16 mouse cellular contexts compared by ENCODE assay signal in genomic region chr8:21885321-21885720, GRCm38 (mm10). TPM values are rescaled to one million over a fixed set of nuclear protein-coding genes. Genes with fewer than 3 reads are reported as not detected.
A peak's percentile ranks its signal among the peaks of the same experiment; 100 is the strongest.
DNase-seq lines count a peak whose midpoint lies in the region; TF ChIP-seq lines count a peak whose summit lies in the region.
"Not testable (repeated sequence)": the region's sequence is repeated elsewhere in the genome, so short reads cannot be mapped to it uniquely, and the experiment has no call there.
"Had no signal": no experiment of that assay in that cellular context is flagged by ENCODE, and none has a peak within 500 bp of the region (broad histone marks: within the 10 kb centered on the region; RNA-seq: fewer than 3 reads in every experiment).

TSS of gene Defb9 (minus strand) at chr8:21885421.

- not testable (repeated sequence) for TF ChIP-seq POLR2A in kidney, adult 2 months (IDR thresholded peaks at IDR 0.05; ENCODE audit: low read depth, low read length)

- H3K4me1 ChIP-seq in kidney, adult 2 months (ENCODE audit: control insufficient read depth, insufficient read depth, low read length) = not testable (repeated sequence)

- not testable (repeated sequence) for H3K27ac ChIP-seq in kidney, adult 2 months (ENCODE audit: insufficient read depth, low read depth, low read length)

- not testable (repeated sequence) for H3K4me3 ChIP-seq in kidney, adult 2 months (ENCODE audit: insufficient read depth, low read depth, low read length)

- not testable (repeated sequence) for H3K27me3 ChIP-seq in kidney, adult 2 months (replicated peaks; ENCODE audit: control insufficient read depth, insufficient read depth, low read length)

- DNase-seq in Muller cell, postnatal 12 days (ENCODE audit: inconsistent ontology term) = peak; percentile 55
- peak; percentile 2 for DNase-seq in forelimb bud, embryonic 11.5 days (ENCODE audit: low read depth, low spot score)
- peak; percentile 10 for DNase-seq in kidney, adult 2 months
- peak; percentile 1 to 4 for DNase-seq in kidney, postnatal 36 days
- peak; percentile 15 for DNase-seq in retina, postnatal 1 day

- not testable (repeated sequence) for TF ChIP-seq CTCF in kidney, adult 2 months (conservative IDR thresholded peaks at IDR 0.05; ENCODE audit: insufficient read depth, insufficient read length, low read depth, low read length)

- H3K36me3 ChIP-seq in kidney, adult 2 months (ENCODE audit: control insufficient read depth, insufficient read depth, low read length) = not testable (repeated sequence)

RNA-seq across cellular contexts. Expression of gene Defb9, which starts in this region (rescaled TPM):
- polyA plus RNA-seq in kidney, adult 2 months (2012; rRNA removed) = not detected in 2 replicates
- polyA plus RNA-seq: activated CD4-positive, CD25-positive, alpha-beta regulatory T cell, adult 4 months; CD4-positive, CD25-positive, alpha-beta regulatory T cell, adult 4 months; cerebellum, adult 2 months; cortical plate, adult 2 months; embryonic facial prominence, embryonic 10.5 days; embryonic facial prominence, embryonic 12.5 days; embryonic facial prominence, embryonic 14.5 days; forebrain, embryonic 11.5 days; forebrain, embryonic 13.5 days; forebrain, embryonic 15.5 days; G1E had no signal

Comparison
In these comparisons a context has a peak if more than half of its experiments do, and no peak if none do; other contexts are left out.
1. Peak in DNase-seq in kidney, adult 2 months; RNA of the gene not detected or under 1 TPM.
2. DNase-seq: peak in every context shown above with its lines; median percentile 55 in Muller cell, postnatal 12 days; 15 in retina, postnatal 1 day; 10 in kidney, adult 2 months; 2 in kidney, postnatal 36 days; 2 in forelimb bud, embryonic 11.5 days.